Mouse (Mus musculus) forebrain, embryonic 13.5 days (tissue): ENCODE measurements around the gene Tmem91. TPM values are rescaled to one million over a fixed set of nuclear protein-coding genes. Genes with fewer than 3 reads are reported as not detected.

Source experiments
- polyA plus RNA-seq: library from polyadenylated mRNA; unstranded; fragments of >200 nt; fragmentation: Nextera tagmentation; extraction: Ambion mirVana; gene quantifications from 2 replicates; pipeline ENCODE4 v1.2.1, GENCODE M21; 2015

Tmem91 gene
- polyA plus RNA-seq, 1 experiment from 2014 or later: 5.2 TPM

Other genes with a start within 250 kb of the Tmem91 start
- 0.39 and 0.49 TPM in 2 replicates for gene Ceacam1, start 197.6 kb downstream of the Tmem91 start, polyA plus RNA-seq
- 0.14 and 0.15 TPM in 2 replicates for gene Ceacam2, start 135.3 kb downstream of the Tmem91 start, polyA plus RNA-seq
- not detected in 2 replicates for gene Erich4, start 59.3 kb downstream of the Tmem91 start, polyA plus RNA-seq
- 25.6 and 27.4 TPM in 2 replicates for gene Dmac2, start 55.8 kb downstream of the Tmem91 start, polyA plus RNA-seq
- 0.67 and 0.69 TPM in 2 replicates for gene B3gnt8, start 48.5 kb downstream of the Tmem91 start, polyA plus RNA-seq
- 48.1 and 49.0 TPM in 2 replicates for gene Bckdha, start 16.2 kb downstream of the Tmem91 start, polyA plus RNA-seq
- 54.0 and 55.2 TPM in 2 replicates for gene Exosc5, start 16.0 kb downstream of the Tmem91 start, polyA plus RNA-seq
- gene B9d2, start 5.6 kb upstream of the Tmem91 start, polyA plus RNA-seq: 40.2 and 48.4 TPM in 2 replicates
- gene Tgfb1, start 11.8 kb upstream of the Tmem91 start, polyA plus RNA-seq: 0.34 and 0.52 TPM in 2 replicates
- 26.4 and 27.9 TPM in 2 replicates for gene Ccdc97, start 43.9 kb upstream of the Tmem91 start, polyA plus RNA-seq
- 60.8 and 65.0 TPM in 2 replicates for gene Hnrnpul1, start 79.6 kb upstream of the Tmem91 start, polyA plus RNA-seq
- gene Axl, start 113.5 kb upstream of the Tmem91 start, polyA plus RNA-seq: 18.1 and 19.4 TPM in 2 replicates
- 0.49 and 0.78 TPM in 2 replicates for gene Cyp2s1, start 141.7 kb upstream of the Tmem91 start, polyA plus RNA-seq
- gene Cyp2b10, start 222.5 kb upstream of the Tmem91 start, polyA plus RNA-seq: not detected in 2 replicates